Mouse (Mus musculus) adrenal gland, adult (tissue): ENCODE data around the gene Pcdh15.

Experiments used
- DNase-seq, 2 experiments: peaks; one replicate each; pipeline ENCODE4 v3.0.0; 2022 to 2023; ENCODE audit warnings: low spot score in 1 of 2; ENCODE audit not compliant: inconsistent age in 2 of 2

The Pcdh15 gene

DNA sequence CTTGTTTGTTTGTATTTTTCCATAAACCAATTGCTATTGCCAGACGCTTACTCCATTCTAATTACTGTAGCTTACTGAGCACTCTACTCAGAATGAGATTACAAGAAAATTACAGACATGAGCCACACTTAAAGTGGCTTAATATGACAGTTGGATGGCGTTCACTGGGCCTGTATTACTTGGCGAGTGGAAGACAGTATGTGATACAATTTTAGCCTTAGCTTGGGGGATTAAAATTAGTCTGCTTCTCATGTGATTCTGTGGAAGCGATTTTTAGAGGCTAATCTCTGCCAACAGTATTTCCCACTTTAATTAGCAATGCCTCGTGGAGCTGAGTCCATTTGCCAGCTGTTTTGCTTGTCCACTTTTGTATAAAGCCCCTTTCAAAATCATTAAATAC lies 837.0 kb downstream of the Pcdh15 start:
- DNase-seq = no peak

DNA sequence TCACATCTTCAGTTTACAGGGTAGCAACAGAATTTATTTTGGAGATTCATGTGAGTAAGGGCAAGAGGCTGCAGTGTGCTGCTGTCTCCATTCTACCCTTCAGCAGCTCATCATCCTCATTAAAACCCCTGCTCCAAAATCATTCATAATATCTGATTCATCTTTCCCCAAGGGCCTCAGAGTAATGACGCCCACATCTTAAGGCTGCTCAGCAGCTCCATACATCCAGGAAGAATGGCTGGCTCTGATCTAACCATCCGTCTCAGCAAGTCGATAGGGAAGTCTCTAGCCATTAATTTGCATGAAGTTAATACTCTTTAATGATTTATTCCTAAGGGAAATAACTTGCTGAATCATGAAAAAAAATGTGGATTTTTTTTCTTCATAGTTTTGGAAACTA lies 839.8 kb downstream of the Pcdh15 start:
- DNase-seq = no peak

DNA sequence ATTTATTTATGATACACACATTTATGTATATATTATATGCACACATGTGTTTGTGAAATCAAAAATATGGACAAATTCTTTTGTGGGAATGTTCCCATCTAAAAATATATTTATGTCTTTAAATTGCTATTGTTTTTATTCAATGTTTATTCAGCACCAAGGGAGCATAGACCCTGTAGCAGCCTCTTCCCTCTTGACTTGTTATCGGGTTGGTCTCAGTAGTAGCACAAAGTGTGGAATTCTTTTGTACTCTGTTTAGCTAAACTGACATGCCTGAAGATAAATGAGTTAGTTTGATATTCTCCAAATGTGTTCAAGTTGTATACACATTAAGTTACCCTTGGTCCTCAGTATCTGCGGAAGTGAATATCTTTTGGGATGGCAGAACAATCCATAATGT lies 848.7 kb downstream of the Pcdh15 start:
- no peak for DNase-seq

DNA sequence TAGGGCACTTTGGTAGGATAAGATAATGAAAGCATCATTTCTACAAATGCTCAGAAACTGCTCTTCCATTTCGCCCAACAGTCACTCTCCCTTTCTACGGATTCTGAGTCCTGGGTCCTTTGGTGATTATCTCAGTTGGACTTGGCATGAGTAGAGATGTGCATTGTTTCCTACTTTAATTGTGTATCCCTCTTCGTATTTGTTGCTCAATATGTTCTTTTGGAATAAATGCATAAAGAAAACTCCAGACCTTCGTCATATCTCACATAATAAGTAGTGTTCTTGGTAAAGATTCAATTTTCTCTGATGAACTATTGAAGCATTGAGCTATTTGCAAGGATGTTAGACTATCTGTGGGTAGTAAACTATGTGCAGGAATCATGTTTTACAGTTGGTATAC lies 854.2 kb downstream of the Pcdh15 start:
- no peak for DNase-seq

DNA sequence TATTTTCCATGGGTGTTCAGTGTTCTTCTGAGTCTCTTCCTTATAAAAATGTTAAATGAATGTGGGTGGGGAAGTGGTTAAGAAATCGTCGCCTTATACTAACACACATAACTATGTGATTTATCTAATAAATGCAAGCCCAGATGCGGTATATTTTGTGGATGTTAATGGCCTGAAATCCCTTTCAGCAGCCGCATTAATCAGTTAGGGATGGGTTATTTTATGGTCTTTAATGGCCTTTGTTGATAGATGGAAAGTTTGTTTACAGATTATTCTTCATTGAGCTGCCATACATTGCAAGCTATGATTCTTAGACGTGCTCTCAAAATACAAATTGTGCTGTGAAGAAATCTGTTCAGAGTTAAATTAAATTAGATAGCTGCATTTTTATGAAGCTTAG lies 884.9 kb downstream of the Pcdh15 start:
- no peak for DNase-seq

DNA sequence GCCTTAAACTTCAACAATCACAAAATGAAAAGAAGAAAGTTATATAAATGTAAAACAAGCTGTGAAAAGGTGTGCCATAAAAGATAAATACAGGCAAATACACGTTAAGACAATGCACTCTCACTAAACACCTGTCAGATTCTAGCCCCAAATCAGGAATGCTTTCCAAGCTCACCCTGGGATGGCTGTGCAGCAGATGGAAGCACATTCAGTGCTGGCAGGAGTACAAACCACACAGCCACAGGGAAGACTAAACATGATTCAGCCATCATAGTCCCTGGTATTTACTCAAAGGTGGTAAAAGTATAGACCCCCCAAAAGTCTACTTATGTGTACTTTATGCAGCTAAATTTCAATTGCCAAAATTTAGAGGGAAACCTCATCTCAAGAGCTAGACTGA lies 909.7 kb downstream of the Pcdh15 start:
- no peak for DNase-seq

DNA sequence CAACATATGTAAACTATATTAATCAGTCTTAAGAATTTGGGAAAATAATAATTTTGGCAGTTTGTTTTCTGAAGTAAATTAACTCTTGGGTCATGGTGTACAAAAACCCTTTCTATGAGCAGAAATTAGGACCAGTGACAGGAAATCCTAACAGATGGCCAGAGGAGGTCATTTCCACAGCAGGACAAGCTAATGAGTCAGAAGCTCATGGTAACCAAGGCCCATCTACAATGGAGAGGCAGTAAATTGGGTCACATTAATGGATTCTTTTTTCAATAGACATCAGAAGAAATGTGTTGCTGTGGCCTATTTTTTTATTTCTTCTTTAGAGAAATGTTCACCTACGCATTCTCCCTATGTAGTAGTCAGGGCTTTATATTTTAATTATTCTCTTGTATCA lies 923.9 kb downstream of the Pcdh15 start:
- DNase-seq = no peak

DNA sequence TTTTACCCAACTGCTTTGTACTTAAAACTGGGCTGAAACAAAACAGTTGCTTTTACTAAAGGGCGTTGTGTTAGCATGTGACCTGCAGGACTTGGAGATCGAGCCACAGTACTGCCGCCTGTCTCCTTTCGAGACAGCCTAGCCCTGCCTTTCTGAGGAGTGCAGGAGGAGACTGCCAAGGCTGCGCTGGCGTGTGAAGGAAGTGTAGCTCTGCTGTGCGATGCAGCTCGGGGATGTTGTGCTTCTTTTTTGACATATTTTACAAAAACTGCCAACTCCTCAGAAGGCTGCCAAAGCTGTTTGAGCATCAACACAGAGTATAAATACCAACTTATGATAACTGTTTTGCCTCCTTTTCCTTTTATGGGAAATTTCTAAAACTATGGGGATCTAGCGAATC lies 953.9 kb downstream of the Pcdh15 start:
- DNase-seq = no peak

DNA sequence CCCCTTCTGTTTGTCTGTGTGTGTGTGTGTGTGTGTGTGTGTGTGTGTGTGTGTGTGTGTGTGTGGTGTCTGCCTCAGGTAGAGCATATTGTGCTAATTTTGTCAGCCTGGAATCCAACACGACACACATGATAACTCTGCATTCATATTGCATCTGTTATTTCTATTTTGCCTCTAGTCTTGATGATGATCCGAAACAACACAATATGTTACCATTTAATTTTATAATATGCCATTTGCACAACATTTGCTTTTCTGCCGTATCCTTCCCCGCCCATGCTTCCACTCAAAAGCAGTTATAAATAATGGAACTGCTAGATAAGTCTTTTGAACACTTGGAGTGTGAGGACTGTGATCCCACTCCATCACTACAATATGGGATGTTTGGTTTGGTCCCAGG lies 987.5 kb downstream of the Pcdh15 start:
- no peak for DNase-seq

DNA sequence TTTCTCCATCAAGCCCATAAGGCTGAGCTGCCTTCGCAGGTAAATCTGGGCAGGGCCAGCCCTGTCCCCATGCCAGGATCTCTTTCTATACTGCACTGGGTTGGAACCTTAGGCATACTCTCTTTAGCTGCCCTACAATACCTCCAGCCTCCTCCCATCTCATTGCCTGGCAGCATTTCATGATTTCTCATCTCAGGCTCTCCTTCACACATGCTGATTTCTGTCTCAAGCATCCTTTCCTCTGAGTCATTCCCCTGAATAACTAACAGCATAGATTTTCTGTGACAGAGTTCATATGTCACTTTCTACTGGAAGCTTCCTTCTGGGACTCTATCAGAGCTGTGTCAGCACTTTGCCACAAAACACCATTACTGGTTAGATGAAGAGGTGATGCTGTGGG lies 999.2 kb downstream of the Pcdh15 start:
- peak in 1 of 2 experiments; percentile 32 for DNase-seq

DNA sequence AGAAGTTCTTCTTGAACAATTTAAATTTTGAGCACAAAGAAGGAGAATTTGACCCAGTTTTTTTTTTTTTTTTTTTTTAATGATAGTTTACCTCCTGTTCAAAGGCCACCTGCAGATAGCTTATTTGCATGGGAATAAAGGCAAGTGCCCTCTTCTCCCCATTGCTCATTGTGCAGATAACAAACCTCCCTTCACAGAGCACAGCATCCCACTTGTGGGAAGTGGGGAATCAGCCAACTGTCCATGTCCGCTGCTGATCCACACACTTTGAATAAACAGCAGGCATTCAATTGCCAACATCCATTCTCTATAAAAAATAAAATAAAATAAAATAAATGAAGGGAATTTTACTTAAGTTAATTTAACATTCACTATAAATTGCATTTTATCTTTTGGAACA lies 1015.0 kb downstream of the Pcdh15 start:
- DNase-seq = no peak

DNA sequence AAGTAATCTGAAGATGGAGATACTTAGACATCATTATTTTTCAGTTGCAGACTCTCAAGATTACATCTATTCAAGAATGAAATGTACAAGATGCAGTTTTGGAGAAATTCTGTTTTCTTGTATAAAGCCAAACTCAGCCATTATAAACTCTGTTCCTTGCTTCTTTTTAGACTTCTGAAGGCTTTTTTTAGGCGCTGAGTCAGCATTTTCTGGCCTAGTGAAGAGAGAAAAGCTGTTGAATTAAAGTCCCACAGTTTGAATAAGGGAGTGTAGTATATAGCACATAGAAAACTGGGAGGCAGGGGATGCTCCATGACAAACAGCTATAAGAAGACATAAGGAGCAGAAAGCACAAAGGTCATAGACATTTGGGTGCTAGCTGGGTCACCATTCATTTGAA lies 1017.7 kb downstream of the Pcdh15 start:
- DNase-seq = no peak

DNA sequence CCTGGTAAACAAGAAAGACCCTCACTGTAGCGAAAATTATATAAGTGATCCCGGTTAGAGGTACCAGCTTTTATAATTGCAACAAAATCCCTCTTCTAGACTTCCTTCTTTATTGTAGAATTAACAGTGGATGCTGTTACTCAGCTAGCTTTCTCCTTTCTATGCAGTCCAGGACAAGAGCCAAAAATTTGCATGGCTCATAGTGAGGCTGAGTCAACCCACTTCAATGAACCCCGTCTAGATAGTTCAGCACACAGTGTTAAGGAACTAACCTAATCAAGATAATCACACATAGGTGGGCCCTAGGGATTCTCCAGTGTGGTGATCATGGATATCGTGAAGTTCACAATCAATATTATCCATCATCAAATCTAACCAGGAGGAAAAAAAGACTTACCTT lies 1024.3 kb downstream of the Pcdh15 start:
- DNase-seq = no peak

DNA sequence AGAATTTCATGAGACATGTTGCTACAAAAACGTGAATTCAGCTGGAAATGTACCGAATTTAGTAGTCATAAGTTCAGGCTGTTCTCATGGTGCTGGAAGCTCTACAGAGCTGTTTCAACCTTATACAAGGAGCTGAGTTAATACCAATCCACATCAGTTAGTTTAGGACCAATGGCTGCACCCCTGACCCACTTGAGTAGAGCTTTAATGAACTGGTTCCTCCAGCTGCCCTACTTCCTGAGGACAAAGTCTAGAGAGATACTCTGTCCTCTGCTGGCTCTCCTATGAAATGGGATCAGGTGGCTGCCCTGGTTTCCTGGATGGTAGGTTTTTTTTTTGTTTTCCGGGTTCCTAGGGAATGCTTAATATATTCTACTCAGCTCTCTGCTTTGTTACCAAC lies 1030.0 kb downstream of the Pcdh15 start:
- DNase-seq = no peak

DNA sequence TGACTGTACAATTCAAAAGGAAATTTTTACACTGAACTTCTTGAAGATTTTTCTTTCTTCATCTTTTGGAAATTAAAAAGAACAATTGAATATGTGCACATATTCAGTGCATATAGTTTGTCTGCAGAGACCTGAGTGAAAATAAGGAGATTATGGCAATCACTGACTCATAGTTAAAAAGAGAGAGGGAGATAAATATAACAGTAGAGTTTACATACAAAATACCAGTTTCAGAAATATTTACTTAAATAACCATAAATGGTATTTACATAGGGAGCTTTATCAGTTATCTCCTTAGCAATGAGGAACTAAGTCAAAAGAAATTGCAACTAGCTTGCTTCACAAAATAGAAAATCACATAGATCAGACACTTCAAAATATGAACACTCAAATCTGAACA lies 1030.5 kb downstream of the Pcdh15 start:
- DNase-seq = no peak

DNA sequence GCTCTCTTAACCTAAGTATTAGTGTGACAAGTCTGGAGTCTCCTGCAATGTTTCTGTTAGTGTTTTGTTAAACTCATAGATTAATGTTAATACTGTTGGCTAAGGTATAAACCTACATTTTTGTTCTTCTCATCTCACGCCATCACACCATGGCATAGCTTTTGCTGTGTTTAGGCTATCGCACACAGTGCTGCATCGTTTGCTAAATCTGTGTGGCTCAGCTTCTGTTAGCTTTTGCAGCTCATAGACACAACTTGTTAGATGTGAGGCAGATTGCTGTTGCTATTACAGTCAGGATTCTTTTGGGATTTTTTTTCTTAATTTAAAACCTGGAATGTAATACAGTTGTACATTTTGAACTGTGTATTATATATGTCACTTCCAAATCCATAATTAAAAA lies 1031.7 kb downstream of the Pcdh15 start:
- no peak for DNase-seq

DNA sequence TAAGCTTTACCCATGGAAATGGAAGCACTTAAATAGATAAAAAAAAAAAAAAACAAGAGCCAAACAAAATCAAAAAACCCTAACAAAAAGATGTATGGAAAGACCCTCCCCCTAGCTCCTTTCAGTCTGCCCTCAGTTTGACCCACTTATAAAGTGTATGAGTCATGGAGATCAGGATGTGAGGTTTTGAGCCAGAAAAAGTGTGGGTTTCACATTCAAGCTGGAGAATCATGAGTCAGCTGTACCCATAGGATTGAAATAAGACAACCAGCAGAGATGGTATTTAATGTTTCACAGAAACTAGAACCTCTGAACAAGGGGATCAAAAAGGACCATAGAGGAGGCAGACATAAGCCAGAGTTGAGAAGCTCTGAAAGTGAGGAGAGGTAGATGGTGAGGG lies 1048.8 kb downstream of the Pcdh15 start:
- no peak for DNase-seq

DNA sequence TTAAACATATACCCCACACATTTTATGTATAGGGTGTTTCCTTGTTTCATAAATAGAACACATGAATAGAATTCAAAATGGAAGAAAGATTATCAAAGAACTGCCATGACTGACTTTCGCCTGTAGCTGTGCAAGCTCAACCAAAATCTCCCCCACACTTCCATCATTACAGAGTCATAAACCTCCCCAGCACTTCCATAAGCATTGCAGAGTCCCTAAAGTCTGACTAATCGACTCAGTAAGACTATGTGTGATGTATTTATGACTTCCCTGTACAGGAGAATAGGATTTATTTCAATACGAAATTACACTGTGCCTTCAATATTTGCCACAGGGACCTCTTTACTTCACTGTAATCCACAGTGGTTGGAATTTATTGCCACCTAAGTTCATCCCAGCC lies 1082.8 kb downstream of the Pcdh15 start:
- no peak for DNase-seq

DNA sequence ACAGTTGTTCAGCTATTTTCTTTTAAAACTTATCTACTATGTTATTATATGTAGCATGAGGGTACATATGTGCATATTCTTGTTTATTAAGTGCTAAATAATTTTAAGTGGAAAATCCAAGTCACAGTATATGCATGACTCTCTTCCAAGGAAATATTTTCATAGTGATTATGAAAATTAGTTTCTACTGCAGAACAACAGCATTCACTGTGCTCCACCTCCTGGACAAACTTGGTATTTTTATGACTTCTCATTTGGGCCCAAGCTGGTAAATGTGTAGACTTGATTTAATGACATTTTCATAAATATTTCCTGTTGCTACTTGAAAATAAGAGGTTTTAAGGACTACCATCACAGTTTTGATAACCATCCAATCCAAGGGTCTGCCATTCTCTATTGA lies 1104.5 kb downstream of the Pcdh15 start:
- peak in 1 of 2 experiments; percentile 71 for DNase-seq

DNA sequence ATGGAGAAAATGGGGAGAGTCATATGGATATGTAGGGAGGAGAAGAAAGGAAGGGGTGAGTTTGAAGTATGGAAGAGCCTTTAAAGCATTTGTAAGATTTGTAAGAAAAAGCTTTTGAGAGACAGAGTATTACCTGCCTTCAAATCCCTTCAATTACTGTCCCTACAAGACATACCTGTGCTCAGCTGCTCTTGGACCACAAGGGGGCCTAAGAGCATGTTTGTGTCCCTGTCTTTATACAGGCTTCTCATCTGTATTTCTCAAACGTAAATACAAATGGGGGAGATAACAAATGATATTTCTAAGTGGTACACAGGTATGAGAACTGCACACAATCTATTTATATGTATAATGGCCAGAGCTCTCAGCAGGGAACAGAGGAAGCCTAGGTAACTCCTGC lies 1118.1 kb downstream of the Pcdh15 start:
- no peak for DNase-seq

DNA sequence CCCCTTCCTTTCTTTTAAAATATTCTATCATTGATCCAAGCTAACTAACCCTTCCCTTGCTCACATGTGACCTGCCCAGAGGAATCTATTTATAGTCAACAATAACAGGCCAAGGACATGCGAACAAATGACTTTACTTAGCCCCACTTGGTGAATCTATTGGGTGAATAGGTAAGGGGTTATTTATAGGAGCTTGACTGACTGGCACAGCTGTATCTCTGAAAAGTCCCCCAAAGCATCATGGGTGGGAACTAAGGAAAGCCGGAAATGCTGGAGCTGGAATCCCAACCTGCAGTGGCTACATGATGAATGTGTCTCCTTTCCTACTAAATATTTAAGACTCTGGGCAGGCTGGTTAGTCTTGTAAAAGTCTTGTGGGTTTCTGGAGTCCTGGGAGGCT lies 1121.3 kb downstream of the Pcdh15 start:
- no peak for DNase-seq

DNA sequence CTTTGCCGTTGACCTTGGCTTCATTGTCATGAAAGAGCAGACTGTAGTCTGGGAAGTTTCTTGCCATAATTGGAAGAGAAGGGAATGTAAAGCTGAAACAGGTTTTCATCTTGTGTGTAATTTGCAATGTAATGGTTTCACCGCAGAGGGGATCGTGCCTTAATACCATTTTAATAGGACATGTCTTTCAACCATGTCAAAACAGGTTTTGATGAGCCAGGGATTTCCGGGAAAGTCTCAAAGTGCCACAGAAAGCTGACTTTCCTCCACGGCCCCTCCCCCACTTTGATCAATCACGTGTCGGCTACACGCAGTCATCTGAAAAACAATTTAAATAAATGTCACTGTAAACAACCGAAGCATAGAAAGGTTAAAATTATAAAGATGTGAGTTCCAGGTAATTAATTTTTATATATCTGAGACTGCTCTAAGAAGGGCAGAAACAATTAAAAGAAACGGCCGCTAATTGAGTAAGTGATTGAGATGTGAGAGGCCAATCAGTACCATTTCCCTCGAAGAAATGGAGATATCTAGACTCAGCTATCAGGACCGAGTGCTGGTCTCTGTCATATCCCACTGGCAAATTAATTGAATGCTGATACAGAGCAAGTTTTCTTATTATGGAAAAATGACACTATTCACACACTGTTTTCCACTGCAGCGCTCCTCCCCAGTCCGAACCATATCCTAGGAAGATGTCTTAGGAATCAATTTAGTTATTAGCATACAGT lies 1158.7 kb downstream of the Pcdh15 start:
- DNase-seq = no peak

DNA sequence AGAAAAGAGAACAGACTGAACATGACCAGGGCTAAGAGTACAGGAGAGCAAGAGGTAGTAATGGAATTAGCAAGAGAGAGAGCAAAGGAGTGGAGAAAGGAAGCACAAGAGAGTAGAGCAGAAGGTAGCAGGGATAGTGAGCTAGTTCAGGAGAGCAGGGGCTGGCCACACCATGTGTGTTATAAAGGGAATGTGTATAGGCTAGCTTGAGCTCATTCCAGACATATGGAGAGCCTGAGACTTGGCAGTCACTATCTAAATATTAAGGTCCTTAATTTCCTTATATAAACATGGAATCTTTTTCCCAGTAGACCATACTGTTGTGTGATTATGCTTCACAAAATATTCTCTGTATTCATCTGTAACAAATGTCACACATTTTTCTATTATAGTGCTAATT lies 1159.5 kb downstream of the Pcdh15 start:
- no peak for DNase-seq
